Mouse (Mus musculus): Measurements from ENCODE around the gene Ciao1.

- no peak for TF ChIP-seq CTCF (IDR thresholded peaks at IDR 0.05; ENCODE audit: low read depth)
- TF ChIP-seq EP300 (IDR thresholded peaks at IDR 0.05; ENCODE audit: low read depth), result no peak
Measured at GRCm38 (mm10) chr2:127262480-127262879, 14.9 kb upstream of the Ciao1 start.
